Mouse (Mus musculus) cerebellum, adult 2 months (tissue): ENCODE results near the gene Pdzd8. TPM values are rescaled to one million over a fixed set of nuclear protein-coding genes. Genes with fewer than 3 reads are reported as not detected.

ENCODE experiments used
- DNase-seq, 2 experiments: peaks; one replicate each; pipeline ENCODE4 v3.0.0; 2021
- H3K27ac ChIP-seq: fragments of 200-500 bp; 2 replicates; pipeline ENCODE4 v1.5.1; 2012; ENCODE audit warnings: low read length, control low read depth, inconsistent platforms; ENCODE audit not compliant: insufficient read depth
- H3K27me3 ChIP-seq: fragments of 200-500 bp; 2 replicates; pipeline ENCODE4 v1.6.1; 2012; ENCODE audit warnings: inconsistent platforms, mild to moderate bottlenecking, low read length, moderate library complexity; ENCODE audit not compliant: control insufficient read depth, insufficient read depth
- H3K4me1 ChIP-seq: fragments of 200-500 bp; 2 replicates; pipeline ENCODE4 v1.6.1; 2011; ENCODE audit warnings: low read length; ENCODE audit not compliant: control insufficient read depth, insufficient read depth
- H3K4me3 ChIP-seq: fragments of 200-500 bp; replicated peaks from 2 replicates; pipeline ENCODE3; 2011; ENCODE audit warnings: mild to moderate bottlenecking, low read depth, low read length, control low read depth; ENCODE audit not compliant: insufficient read depth
- CTCF ChIP-seq: fragments of 200-500 bp; IDR thresholded peaks from 2 replicates; pipeline ENCODE4 v1.5.1; 2011; ENCODE audit warnings: low read depth, mild to moderate bottlenecking, control low read depth, low read length, moderate library complexity, borderline replicate concordance; ENCODE audit not compliant: insufficient read depth
- POLR2A ChIP-seq: fragments of 200-500 bp; IDR thresholded peaks from 2 replicates; pipeline ENCODE4 v1.6.1; 2011; ENCODE audit warnings: low read length, control low read depth, borderline replicate concordance; ENCODE audit not compliant: insufficient read depth
- WGBS: fragments of 180-500 bp; shearing (Covaris S2); methylation state at CpG from one replicate; pipeline ENCODE4 v1.1.7; 2018; 5-methylcytosine and 5-hydroxymethylcytosine counted together
- polyA plus RNA-seq: library from polyadenylated mRNA; depleted of rRNA; stranded (reverse); fragments of >200 nt; gene quantifications from 2 replicates; pipeline ENCODE4 v1.2.3, GENCODE M21; 2012

The Pdzd8 gene
- polyA plus RNA-seq, 1 experiment: 21.0 TPM

DNA sequence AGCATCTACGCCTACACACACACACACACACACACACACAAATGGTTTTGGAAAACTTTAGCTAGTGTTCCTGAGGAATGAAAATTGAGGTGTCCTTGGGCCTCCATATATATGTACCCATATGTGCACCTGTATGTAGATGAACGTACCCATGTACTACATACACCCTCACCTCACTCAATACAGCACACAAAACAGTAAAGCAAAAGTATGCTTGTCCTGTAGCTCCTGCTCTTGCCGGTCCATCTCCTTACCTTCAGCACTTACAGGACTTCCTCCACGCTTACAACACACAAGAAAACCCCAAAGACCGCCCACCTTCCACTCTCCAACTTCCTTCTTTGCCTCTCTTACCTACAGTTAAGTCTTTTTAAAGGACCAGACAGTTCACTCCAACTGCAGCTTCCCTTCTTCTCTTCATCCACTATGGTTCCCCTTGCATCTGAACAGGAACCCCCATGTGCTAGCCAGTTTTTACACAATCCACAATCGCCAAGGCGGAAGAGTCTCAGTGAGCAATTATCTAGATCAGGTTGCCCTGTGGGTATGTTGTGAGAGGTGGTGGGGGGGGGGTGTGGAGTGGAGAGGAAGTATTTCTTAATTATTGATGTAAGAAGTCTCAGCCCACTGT, 4.8 kb upstream of the Pdzd8 start:
- 89% methylated on average over 7 of the region's 7 CpGs for whole genome bisulfite sequencing
- no peaks in the 10 kb centered on the region for H3K27me3 ChIP-seq
- DNase-seq: no peak
- no peaks in the 10 kb centered on the region for H3K4me1 ChIP-seq
- no peak overlapping the region for H3K27ac ChIP-seq
- TF ChIP-seq POLR2A: no peak
- no peak overlapping the region for H3K4me3 ChIP-seq

DNA sequence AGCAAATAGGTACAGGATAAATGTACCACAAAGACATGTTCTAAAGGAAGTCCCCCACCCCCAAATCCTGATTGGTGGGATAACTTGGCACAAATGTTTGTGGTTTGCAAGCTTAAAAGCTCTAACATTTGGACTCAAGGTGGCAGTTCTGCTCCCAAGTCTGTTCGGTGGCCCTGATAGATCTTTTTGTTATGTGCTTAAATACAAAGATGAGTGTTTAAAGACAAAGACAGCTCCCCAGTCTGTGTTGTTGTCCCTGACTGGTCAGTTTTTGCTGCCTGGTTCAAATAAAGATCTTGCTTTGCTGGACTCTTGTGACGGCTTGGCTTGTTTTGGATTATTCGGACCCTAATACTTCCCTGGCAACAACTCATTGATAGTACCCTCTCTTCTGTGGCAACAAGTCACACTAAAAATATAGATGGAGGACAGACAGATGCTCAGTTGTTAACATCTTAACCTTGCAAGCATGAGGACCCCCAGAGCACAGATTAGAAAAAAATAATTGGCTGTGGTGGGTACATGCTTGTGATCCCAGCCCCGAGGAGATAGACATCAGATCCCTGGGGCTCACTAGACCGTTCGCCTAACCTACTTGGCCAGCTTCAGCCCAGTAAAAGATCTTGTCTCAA, 3.9 kb upstream of the Pdzd8 start:
- WGBS: 75% methylated on average over 6 of the region's 6 CpGs
- Histone ChIP-seq H3K4me1 (no peaks in the 10 kb centered on the region), H3K27me3 (no peaks in the 10 kb centered on the region), H3K4me3 (no peak overlapping the region), H3K27ac (no peak overlapping the region)
- no peak for DNase-seq
- TF ChIP-seq POLR2A (no peak), CTCF (no peak)

DNA sequence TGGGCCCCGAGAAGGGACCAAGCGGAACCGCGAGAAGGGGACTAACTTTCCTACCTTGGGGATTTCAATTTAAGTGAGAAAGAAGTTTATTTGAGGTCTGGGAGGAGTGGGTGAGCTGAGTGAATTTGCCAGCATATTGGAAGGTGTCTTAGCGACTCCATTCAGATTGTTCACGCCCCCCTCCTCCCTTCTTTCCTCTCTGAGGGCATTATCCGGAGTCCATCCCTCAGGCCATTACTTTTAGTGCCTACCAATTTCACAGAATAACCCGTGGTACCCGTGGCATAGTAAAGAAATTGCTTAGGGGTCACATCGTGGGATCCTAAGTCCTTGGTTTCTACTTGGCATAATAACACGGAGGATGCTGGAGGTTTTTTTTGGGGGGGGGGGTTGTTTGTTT, 745 bp upstream of the Pdzd8 start:
- TF ChIP-seq POLR2A (no peak), CTCF (no peak)
- Histone ChIP-seq H3K27me3 (no peaks in the 10 kb centered on the region), H3K4me1 (no peaks in the 10 kb centered on the region; the same call in 1 of the 2 replicates), H3K27ac (peak overlapping the region; percentile 75; the same call in 1 of the 2 replicates), H3K4me3 (peak overlapping the region; percentile 96)
- no peak for DNase-seq
- 4% methylated on average over 11 of the region's 11 CpGs for WGBS

DNA sequence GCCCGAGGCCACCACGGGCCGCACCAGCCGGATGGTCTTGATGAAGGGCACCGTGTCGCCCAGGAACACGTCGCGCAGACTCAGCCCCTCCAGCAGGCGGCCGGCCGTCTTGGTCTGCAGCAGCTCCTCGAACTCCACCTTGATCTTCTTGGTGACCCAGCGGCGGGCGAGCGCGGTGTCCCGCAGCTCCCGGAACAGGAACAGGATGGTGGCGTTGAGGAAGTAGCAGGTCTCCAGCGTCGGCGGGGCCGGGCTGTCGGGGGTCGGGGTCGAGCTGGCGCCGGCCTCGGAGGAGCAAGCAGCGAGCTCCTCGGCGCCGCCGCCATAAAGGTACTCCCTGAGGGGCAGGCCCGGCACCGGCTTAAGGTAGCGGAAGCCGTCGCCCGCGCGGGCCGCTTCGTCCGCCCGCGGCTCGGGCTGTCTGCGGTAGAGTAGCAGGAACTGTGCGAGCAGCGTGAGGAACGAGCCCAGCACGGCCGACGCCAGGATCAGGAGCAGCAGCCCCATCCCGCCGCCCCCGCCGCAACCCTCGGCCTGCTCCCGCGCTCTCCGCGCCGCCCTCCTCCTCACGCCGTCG, 411 bp downstream of the Pdzd8 start:
- WGBS: under 1% methylated on average over 69 of the region's 70 CpGs
- peak overlapping the region; percentile 54 for H3K4me3 ChIP-seq
- no peak for TF ChIP-seq CTCF
- no peak for TF ChIP-seq POLR2A
- peak overlapping the region; percentile 64; the same call in 1 of the 2 replicates for H3K27ac ChIP-seq
- peak in 1 of 2 experiments; percentile 62 for DNase-seq
- H3K4me1 ChIP-seq: no peaks in the 10 kb centered on the region; the same call in 1 of the 2 replicates
- H3K27me3 ChIP-seq: no peaks in the 10 kb centered on the region

DNA sequence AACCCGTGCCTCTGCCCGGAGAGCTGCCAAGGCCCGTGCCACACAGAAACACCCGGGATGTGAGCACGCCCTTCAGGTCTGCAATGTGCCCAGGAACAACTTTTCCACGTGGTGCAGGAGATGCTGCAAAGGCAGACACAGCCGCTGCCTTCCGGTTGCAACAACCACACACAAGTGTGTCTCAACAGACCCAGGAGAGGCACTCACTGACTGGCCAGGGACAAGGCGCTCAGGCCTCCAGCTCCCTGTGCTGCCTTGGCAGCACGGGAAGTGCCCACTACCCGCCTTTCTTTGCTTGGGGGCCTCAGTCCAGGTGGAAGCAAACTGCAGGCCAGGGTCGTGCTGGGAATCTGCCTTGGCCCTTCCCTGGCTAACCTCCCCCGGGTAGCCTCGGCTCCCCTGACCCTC, 1.3 kb downstream of the Pdzd8 start:
- Histone ChIP-seq H3K27me3 (no peaks in the 10 kb centered on the region), H3K4me1 (no peaks in the 10 kb centered on the region; the same call in 1 of the 2 replicates), H3K4me3 (peak overlapping the region; percentile 54), H3K27ac (no peak overlapping the region)
- no peak for TF ChIP-seq POLR2A
- TF ChIP-seq CTCF: no peak
- DNase-seq: peak; percentile 35 to 48
- WGBS: 1% methylated on average over 14 of the region's 14 CpGs

DNA sequence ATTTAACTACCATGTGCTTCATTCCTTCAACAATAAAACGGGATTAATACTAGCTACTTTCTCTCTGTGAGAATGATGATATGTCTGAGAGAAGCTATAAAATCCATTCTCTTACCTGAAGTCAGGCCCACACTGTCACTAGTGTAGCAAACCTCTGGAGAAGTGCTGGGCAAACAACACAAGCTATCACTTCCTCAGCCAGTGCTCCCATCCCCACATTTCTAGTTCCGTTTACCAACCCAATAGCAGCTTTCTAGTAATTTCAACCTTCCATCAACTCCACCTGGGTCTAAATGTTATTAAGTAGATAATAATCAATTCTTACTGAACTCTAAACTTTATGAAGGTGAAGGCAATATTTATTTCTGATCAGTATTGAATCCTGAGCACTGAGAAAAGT, 2.6 kb downstream of the Pdzd8 start:
- peak overlapping the region; percentile 14 for H3K4me3 ChIP-seq
- DNase-seq: no peak
- no peak overlapping the region for H3K27ac ChIP-seq
- 56% methylated on average over 2 of the region's 2 CpGs for WGBS
- H3K4me1 ChIP-seq: no peaks in the 10 kb centered on the region; the same call in 1 of the 2 replicates
- H3K27me3 ChIP-seq: no peaks in the 10 kb centered on the region
- TF ChIP-seq POLR2A (no peak), CTCF (no peak)

DNA sequence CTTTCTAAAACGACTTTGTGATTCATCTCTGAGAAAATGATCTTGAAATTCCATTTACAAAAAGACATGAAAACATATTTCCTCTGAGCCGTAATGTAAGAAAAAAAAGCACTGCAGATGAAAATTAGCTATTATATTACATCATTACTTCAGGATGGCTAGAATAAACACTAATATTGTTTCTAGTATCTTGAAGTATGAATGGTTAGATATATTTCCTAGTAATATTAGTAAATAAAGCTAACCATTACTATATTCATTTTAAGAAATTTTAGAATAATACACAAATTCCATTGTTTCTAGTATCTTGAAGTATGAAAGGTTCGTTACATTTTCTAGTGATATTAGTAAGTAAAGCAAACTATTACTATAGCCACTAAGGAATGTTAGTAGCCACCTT, 5.7 kb downstream of the Pdzd8 start:
- TF ChIP-seq CTCF: no peak
- TF ChIP-seq POLR2A: no peak
- Histone ChIP-seq H3K4me1 (no peaks in the 10 kb centered on the region; the same call in 1 of the 2 replicates), H3K4me3 (no peak overlapping the region), H3K27me3 (no peaks in the 10 kb centered on the region), H3K27ac (no peak overlapping the region)
- WGBS: 89% methylated on average over 3 of the region's 3 CpGs
- no peak for DNase-seq
